Mouse (Mus musculus): ENCODE data around the gene Uspl1. TPM values are rescaled to one million over a fixed set of nuclear protein-coding genes. Genes with fewer than 3 reads are reported as not detected.
"Not testable (repeated sequence)": the region's sequence is repeated elsewhere in the genome, so short reads cannot be mapped to it uniquely, and the experiment has no call there.

Uspl1 gene
- total RNA-seq (2021): 10 to 100 TPM; 29.1 to 30.9 TPM
- long read RNA-seq, experiment 1, full-length matches to known transcripts: 6 of 15 reads
- long read RNA-seq, experiment 1, partial matches to known transcripts: 3 of 15 reads
- long read RNA-seq, experiment 1, other reads (novel, unspliced or antisense): 6 of 15 reads
- long read RNA-seq, experiment 2, partial matches to known transcripts: 1 of 10 reads
- long read RNA-seq, experiment 2, other reads (novel, unspliced or antisense): 5 of 10 reads

DNA sequence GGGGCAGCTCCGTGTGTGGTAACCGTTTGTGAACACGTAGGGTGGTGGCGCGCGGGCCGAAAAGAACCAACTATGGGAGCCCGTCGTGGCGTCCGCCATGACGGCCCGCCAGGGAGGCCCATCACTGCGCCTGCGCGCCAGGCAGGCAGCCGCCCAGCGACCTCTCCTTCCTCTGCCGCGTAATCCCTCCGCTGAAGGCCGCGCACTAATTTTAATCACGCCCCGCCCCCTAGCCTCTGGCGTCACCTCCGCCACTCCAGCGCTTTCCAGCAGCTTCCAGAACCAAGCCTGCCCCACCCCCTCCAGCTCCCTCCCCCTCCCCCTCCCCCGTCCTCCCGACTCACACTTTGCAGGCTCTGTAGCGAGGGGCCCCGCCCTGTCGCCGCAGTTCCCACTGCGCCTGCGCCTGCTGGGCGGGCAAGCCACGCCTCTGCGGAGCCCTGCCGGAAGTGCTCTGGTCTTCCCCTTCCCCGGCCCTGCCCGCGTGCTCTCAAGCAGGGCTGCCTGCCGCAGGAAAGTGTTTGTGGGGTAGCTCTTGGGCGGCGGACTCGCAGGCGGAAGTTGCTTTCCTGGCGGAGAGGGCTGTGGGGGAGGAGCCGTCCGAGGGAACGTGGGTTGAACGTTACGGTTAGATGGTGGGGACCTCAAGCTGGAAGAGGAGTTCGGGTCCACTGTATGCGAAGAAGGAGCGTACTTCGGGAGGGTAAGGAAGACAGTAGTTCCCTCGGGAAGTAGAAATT is at the start of gene Uspl1, which contains the start of gene Hmgb1:
Gene Uspl1 (plus strand): TSS at position 247 of the 740 bp plus-strand sequence.
Gene Hmgb1 (minus strand): TSS at position 386 of the 740 bp plus-strand sequence.
- peak; percentile 99 for DNase-seq

DNA sequence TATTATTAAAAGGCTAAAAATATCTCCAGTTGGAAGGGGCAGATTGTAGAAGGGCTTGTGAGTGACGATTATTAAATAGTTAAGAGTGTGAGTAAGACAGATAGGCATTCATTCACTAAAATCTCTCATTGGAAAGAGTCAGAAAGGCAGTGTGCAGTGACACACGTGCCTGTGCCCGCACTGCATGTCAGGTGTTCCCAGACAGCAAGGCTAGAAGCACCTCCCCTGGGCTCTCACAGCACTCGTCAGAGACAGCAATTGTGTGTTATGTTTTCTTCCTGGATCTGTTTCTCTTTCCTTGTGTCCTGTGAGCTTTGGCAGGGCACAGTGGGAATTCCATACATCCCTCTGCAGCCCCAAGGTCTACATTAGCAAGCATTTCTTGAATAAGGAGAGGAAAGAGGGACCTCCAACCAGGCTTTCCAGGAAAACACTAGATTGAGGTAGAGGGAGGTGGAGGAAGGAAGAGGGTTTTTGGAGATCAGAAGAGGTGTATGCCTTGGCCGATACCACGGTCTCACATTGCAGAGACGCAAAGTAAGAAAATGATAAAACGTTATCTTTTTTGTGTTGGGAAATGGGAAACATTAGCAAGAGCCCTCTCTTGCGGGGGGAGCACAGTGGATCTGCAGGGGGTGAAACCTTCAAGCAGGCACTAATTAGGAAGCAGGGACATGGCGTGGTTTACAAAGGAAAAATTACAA is 49.2 kb upstream of the Uspl1 start:
- DNase-seq: no peak

DNA sequence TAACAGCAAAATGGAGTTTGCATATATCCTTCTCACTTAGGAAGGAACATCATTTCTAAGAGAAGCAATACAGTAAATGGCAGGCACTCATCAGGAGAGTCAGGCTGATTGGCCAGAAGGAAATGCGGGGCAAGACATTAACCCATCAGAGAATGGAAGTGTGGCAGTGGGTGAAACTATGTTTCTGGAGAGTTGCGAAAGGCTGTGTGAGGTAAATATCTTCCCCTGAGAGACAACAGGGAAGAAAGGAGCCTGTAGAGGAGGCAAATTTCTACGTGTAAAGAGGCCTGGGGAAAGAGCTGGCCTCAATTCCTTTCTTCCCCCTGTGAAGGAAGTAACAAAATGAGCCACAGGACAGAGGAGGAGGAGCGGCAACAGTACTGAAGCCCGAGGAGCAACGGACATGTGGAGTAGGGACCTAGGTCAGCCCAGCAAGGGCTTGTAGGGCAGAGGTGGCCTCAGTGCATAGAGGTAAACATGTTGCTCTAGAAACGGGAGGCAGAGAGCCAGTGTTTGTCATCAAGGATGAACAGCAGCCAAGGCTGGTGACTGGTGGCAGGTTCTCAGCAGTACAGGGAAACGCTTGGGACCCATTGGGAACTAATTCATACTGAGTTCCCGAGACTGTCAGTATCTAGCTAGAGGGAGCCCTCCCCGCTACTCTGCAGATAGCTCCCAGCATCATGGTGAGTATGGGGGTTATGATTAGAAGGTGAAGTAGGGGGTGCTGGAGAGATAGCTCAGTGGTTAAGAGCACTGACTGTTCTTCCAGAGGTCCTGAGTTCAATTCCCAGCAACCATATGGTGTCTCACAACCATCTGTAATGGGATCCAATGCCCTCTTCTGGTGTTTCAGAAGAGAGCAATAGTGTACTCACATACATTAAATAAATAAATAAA is 48.4 kb upstream of the Uspl1 start:
- DNase-seq: peak; percentile 59

DNA sequence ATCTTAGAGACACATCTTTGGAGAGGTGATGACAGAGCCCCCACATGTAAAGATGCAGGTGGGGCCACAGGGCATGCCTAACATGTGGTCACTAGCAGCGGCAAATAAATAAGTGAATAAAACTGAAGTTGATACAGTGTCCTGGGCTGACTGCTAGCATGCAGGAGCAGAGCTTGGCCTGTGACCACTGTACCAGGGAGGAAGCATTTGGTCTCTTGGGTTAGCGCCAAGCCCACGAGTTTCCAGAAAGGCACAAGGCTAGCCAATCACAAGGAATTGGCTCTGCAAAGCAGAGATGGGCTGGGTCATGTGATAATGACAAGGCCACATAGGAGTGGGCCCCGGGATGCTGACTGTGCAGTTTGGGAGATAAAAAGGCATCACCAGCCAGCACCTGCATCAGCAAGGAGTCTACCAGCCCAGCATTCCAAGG is 47.2 kb upstream of the Uspl1 start:
- peak; percentile 42 for DNase-seq

DNA sequence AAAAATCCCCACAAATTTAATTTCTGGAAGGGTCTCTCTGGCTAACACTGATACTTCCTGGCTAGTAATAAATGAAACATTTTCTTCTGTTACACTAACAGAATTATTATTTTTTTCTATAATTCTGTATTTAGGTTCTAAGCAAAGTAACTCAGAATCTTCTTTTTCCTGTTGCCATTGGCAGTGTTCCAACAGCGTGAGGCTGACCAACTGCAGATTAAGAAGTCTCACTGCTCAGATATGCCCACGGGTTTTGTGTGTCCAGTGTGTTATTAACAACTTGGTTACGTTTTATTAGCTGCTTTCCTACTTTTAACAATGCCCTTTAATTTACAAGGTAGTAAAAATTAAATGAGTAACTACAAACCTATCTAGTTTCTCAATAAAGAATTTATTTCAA is 46.7 kb upstream of the Uspl1 start:
- no peak for DNase-seq

DNA sequence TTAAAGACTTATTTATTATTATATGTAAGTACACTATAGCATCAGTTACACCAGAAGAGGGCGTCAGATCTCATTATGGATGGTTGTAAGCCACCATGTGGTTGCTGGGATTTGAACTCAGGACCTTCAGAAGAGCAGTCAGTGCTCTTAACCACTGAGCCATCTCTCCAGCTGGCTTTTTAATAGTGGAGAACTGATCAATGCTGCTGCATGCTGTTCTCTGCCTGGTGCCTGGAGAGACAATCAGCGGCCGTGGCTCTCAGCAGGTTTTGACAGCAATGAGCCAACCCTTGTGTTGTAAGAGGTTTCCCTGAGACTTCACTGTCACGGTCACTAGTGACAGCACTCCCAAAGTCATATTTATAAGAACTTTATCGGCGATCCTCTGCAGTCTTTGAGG is 46.1 kb upstream of the Uspl1 start:
- not testable (repeated sequence) for DNase-seq

DNA sequence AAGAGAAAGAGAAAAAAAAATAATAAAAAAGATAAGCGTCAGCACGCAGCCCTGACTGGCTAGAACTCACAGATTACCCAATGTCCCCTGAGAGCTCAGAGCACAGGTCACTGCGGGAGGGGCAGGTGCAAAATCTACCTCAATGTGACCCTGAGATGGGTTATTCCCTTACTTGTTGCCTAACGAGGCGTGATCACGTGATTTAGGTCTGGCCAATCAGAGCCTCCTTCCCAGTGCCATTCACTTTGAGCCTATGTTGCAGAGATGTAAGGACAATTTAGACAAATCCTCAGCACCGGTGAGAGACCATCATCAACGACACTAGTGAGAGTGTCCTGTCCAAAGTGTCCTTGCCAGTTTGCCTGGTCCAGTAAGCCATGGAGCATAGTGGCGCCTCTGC is 43.8 kb upstream of the Uspl1 start:
- peak; percentile 37 for DNase-seq

DNA sequence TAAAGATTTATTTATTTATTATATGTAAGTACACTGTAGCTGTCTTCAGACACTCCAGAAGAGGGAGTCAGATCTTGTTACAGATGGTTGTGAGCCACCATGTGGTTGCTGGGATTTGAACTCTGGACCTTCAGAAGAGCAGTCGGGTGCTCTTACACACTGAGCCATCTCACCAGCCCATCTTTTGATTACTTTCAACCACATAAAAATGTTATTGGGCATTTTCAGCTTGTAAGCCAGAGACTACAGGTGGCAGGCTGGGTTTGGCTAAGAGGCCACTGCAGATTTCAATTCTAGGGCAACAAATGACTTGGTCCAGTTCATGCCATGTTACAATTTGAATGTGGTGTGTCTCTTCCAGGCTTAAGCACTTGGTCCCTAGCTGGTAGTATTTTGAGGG is 43.0 kb upstream of the Uspl1 start:
- not testable (repeated sequence) for DNase-seq

DNA sequence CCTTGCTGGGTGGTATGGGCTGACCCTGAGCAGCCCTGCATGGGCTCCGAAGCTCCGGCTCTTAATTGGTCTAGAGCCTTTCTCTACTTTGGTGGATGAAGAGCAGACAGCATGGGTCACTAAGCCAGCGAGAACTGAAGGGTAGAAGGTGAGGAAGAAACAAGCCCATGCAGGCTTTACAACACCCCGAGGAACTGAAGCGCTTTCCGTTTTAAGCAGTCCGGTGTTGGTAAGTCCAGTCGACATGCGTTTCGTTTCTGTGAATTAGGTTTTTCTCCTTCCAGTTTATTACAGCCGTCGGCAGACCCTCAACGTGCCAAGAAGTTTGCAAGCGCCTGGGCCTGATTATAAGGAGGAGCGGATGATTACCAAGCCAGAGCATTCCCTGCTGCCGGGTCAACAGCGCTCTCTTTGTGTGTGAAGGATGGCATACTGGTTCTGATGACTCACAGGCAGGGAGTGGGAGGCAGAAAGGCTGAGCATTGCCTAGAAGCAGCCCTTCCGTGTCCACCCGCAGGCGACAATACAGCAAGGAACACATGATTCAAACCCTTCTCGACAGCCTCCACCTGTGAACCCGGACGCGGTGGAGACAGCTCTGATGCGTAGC is 40.3 kb upstream of the Uspl1 start:
- peak; percentile 40 for DNase-seq

DNA sequence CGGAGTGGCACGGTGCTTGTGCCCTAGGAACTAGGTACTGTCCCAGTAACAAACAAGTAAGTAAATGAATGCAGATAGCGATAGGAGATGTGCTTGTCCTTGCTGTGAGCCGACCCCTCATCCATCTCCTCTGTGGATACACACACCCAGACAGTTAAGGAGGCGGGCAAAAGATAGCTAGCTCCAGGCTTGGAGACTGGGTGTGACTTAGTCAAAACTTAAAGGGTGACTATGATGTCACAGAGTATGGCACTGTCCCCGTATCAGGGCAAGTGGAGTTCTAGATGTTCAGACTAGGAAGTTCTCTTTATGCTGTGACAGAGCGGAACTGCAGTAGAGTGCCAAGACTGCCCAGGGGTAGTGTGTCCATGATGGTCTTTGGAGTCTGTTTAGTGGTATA is 37.5 kb upstream of the Uspl1 start:
- DNase-seq: no peak

DNA sequence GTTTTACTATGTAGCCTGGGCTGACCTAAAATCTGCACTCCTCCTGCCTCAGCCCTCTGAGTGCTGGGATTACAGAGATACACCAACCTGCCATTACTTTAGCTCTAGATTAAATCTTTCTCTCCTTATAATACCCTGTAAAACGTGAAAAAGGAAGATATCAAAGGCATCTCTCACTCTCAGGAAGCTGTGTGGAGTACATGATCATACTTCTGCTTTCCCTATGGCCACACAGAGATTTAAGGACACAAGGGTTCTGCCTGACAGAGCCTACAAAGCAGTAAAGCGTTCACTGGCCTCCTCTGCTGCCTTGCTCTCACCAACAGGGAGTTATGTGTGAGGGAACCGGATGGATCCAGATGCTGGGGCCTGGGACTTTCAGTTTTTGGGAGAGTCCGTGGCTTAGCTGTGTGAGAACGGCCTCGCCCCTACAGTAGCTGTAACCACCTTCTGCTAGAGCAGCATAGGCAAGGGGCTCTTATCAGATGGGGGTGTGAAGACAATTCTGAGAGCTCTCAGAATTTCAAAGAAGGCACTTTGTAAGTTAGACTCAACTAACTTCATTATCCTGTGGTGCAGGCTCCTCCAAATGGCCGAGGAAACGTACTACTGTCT is 36.7 kb upstream of the Uspl1 start:
- DNase-seq: no peak

DNA sequence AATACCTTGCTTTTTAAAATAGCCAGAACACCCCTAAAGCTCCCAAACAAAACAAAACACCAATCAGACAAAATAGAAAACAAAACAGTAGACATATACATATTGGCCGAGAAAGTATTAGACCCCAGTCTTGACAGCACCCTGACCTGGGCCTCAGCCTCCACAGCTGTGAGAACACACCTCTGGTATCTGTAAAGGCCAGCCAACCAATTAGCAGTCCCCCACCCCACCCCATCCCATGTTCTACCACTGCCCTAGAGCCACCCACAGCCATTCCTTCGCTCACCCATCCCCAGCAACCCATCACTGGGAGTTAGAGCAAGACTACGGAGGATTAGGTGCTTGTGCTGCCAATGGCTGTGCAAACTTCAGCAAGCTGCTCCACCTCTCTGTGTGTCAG is 33.3 kb upstream of the Uspl1 start:
- DNase-seq: no peak

DNA sequence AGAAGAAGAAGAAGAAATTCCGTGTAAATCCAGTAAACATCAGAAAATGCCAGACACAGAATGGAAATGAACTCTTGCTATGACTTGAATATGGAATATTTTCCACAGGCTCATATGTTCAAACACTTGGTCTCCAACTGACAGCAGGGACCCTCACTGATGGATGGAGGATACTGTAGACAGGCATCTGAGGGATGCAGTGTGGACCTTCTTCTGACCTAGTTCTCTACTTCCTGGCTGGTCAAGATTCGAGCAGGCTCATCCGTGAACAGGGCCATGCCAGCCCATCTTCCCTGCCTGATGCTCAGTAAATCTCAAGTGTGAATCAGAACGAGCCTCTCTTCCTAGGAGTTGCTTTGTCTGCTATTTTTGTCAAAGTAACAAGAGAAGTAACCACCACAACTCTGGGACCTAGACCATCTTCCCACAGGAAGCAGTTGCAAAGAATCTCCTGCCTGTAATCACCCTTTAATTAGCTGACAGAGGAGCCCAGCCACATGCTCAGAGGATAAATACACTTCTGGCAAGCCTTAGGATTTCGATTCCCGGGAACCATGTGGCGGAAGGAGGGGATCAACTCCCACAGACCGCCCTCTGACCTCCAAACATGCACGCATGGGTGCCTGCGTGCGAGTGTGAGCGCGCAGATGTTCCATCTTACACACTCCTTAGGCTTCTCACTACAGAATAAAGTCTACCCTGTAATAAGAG is 31.9 kb upstream of the Uspl1 start:
- DNase-seq: peak; percentile 18

DNA sequence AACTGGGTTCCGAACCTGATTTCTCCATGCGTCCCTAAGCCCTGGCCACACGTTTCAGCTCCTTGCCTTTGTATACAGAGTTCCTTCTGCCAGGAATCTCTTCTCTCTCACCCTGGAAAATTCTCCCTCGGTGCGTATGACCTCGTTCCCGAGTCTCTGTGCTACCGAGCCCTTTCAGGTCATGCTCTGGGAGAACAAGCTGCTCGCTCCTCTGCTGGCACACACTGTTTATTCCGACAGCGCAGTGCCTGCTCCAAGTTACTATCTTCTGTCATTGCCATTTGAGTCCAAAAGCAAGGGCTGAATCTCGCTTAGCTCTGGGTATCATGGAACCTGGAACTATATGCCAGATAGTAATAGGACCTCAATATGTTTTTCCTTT is 31.4 kb upstream of the Uspl1 start:
- DNase-seq: peak; percentile 34

DNA sequence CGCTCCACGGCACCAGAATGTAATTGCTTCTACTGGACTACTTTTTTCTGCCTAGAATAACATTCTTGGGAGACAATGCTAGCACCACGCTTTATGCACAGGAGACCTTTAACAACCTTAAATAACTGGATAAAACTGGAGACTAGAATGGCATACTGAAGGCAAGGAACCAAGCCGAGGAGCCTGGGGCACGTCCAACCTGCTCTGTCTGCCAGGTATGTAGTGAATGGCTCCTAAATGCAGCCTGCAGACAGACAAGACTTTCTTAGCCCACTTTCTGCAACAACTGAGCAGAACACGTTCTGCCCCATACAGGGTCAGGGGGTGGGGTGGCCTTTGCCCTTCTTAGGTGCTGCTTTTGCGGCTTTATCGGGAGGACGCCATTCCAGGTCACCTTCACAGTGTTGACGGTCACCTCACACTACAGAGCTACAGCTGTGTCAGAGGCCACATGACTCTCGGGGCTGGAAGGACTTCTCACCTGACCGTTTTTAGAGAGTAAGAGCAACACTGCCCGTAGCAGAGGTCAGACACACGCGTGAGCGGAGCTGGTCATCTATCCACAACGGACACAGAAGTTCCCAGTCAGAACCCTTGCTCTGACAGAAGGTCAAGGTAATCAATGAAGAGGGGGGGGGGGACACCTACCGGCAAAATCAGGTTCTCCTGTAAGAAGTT is 27.1 kb upstream of the Uspl1 start:
- no peak for DNase-seq

DNA sequence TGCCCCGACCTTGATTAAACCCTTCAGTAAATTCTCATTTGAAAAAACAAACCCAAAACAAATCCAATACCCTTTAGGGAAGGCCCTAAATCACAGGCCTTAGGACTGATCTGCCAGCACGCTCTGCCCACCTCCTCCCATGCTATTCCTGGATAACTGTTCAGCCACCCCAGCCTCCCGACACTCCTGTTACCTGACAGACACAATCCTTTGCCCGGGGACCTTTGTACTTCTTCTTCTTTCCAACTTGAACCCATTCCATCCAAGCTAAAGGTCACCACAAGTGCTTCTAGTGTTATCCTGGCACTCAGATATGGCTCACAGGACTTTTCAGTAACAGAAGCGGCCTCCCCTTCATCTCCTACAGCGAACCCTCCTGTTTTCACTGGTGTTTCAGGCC is 25.1 kb upstream of the Uspl1 start:
- peak; percentile 23 for DNase-seq

DNA sequence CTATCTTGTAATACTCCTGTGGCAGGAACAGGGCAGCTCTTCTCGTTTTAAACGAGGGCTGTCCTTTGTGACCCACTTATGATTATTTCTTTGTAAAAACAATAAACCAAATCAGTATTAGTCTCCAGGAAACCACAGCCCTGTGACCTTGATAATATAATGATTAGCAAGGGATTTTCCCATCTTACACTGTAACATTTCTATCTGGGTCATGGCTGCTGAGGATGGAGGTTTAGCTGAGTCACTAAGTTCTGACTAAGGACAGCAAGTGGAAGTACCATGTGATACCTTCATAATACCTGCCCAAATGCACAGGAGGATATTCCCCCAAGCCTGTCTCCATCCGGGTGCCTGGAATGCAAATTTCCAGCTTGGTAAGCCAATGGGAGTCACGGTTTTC is 23.7 kb upstream of the Uspl1 start:
- DNase-seq: no peak

DNA sequence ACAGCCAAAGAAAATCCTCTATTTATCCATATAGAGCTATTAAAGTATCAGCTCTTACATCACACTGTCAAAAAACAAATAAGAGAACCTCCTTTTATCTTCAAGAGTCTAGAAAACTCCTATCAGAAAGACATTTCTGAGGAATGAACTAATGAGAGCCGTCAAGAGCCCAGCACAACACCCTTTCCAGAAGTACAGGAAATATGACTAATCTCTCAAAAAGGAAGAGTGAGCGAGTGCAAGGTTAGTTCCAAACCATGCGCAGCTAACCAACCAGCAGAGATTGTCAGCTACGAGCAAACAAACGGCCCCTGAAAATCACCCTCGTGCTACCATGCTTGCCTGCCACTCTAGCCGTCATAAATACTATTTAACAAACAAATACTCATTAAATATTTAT is 21.3 kb upstream of the Uspl1 start:
- no peak for DNase-seq

DNA sequence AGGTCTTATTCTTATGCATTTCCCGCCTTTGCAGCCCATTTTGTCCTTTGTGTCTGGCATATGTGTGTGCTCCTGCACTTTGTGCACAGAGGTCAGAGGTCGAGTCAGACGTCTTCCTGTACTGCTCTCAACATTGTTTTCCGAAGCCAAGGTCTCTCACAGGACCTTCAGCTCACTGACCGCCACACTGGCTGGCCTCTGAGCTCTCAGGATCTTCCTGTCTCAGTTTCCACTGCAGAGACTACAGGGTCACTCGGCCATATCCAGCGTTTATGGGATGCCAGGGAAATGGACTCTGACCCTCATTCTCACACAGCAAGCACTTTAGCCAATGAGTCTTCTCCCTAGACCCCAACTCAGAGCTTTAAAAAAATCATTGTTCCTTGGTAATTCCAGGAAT is 19.3 kb upstream of the Uspl1 start:
- DNase-seq: no peak

DNA sequence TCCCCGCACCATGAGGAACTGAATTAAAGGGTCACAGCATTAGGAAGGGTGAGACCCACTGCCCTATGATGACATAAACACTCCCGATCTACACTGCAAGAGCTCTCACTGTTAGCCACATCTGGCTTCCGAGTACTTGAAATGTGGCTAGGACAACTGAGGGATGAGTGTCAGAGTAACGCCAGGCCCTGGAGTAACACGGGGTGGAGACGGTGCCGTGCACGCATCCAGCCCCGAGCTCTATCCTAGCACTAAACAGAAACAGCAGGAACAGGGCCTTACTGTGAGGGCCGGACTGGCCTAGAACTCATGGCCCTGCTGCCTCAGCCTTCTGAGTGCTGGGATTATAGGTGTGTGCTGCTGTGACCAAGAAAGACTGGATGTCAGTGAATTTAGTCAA is 18.1 kb upstream of the Uspl1 start:
- DNase-seq: no peak

Measured in adrenal gland, postnatal 10 days (tissue).